Mouse (Mus musculus) hindbrain, embryonic 16.5 days (tissue): ENCODE results near the gene Krt20. TPM values are rescaled to one million over a fixed set of nuclear protein-coding genes. Genes with fewer than 3 reads are reported as not detected.

ENCODE experiments used
- ATAC-seq: fragments of 200-750 bp; cut with Nextera tagmentation; 2 replicates; pipeline ENCODE4 v1.8.0; 2017; ENCODE audit warnings: moderate TSS enrichment, moderate library complexity
- H3K27ac ChIP-seq: fragments of 300-500 bp; sonication (generic); 2 replicates; pipeline ENCODE4 v1.5.1; 2014; ENCODE audit warnings: low read depth, mild to moderate bottlenecking, control low read depth, low read length, moderate library complexity
- H3K27me3 ChIP-seq: fragments of 300-500 bp; sonication (generic); replicated peaks from 2 replicates; pipeline ENCODE4 v1.6.1; 2014; ENCODE audit warnings: low read length; ENCODE audit not compliant: control insufficient read depth, insufficient read depth
- H3K36me3 ChIP-seq: fragments of 300-500 bp; sonication (generic); 2 replicates; pipeline ENCODE4 v1.6.1; 2014; ENCODE audit warnings: mild to moderate bottlenecking, low read length, moderate library complexity, mixed read lengths; ENCODE audit not compliant: control insufficient read depth, insufficient read depth
- H3K4me1 ChIP-seq: fragments of 300-500 bp; sonication (generic); 2 replicates; pipeline ENCODE4 v1.6.1; 2014; ENCODE audit warnings: low read depth, low read length; ENCODE audit not compliant: control insufficient read depth, insufficient read depth
- H3K4me2 ChIP-seq: fragments of 300-500 bp; sonication (generic); 2 replicates; pipeline ENCODE4 v1.6.1; 2014; ENCODE audit warnings: mild to moderate bottlenecking, low read length, control low read depth, moderate library complexity
- H3K4me3 ChIP-seq: fragments of 300-500 bp; sonication (generic); 2 replicates; pipeline ENCODE4 v1.5.1; 2014; ENCODE audit warnings: mild to moderate bottlenecking, low read length, control low read depth, moderate library complexity
- H3K9ac ChIP-seq: fragments of 300-500 bp; sonication (generic); 2 replicates; pipeline ENCODE4 v1.6.1; 2014; ENCODE audit warnings: low read depth, mild to moderate bottlenecking, control low read depth, low read length, moderate library complexity
- H3K9me3 ChIP-seq: fragments of 300-500 bp; sonication (generic); 2 replicates; pipeline ENCODE4 v1.6.1; 2014; ENCODE audit warnings: mild to moderate bottlenecking, low read length, moderate library complexity; ENCODE audit not compliant: control insufficient read depth
- WGBS: fragments of 180-500 bp; shearing (Covaris S2); extraction: QIAGEN DNeasy Blood & Tissue Kit; methylation state at CpG from one replicate; pipeline ENCODE4 v1.1.7; 2014; 5-methylcytosine and 5-hydroxymethylcytosine counted together
- polyA plus RNA-seq: library from polyadenylated mRNA; unstranded; fragments of >200 nt; fragmentation: Nextera tagmentation; extraction: Ambion mirVana; gene quantifications from 2 replicates; pipeline ENCODE4 v1.2.1, GENCODE M21; 2015

Krt20 gene
- polyA plus RNA-seq, 1 experiment from 2014 or later: 0.10 TPM

DNA sequence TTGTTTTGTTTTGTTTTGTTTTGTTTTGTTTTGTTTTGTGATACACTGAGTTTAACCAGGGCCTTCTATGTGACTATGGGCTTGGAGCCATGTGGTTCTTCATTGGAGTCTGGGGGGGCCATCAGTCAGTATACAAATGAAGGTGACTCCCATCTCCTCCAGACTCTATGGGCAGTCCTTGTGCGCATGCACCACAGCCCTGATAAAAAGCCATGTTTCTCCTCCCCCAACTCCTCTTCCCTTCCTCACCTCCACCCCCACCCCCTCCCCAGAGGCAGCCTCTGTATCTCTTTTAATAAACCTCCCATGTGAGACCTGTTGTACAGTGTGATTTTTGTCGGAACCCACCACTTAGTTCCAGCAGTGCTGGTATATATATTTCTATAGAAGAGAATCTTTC lies 41.3 kb downstream of the Krt20 start:
- H3K36me3 ChIP-seq: no peaks in the 10 kb centered on the region
- no peak for ATAC-seq
- no peaks in the 10 kb centered on the region for H3K4me1 ChIP-seq
- no peaks in the 10 kb centered on the region for H3K27me3 ChIP-seq
- 88% methylated on average over 2 of the region's 2 CpGs for WGBS
- no peak overlapping the region for H3K4me3 ChIP-seq
- no peak overlapping the region for H3K9ac ChIP-seq
- no peaks in the 10 kb centered on the region for H3K9me3 ChIP-seq
- H3K4me2 ChIP-seq: no peak overlapping the region
- no peak overlapping the region for H3K27ac ChIP-seq

DNA sequence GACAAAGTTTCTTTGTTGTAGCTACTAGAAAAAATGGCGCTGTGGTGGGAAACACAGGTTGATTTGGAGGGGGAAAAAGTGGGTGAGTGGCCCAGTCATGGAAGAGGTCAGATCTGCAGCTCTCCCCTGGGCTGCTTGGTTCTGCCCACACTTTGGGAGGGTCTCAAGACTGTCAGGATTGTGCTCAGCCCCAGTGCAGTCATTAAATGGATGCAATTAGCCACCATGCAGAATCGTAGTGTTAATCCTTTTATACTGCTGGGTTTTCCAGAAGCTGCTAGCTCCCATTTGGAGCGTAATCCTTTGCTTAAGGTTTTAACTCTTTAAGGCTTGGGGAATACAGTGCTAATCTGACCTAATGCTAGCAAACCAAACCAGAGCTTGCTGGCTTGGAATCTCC lies 41.9 kb downstream of the Krt20 start:
- no peak for ATAC-seq

GRCm38 (mm10) chr11:99392492-99392891 lies 45.5 kb downstream of the Krt20 start:
- no peak for ATAC-seq
- no peak overlapping the region for H3K4me3 ChIP-seq
- WGBS: 83% methylated on average over 10 of the region's 10 CpGs

More for the DNA sequence above, 41.9 kb downstream of the Krt20 start:
- no peak overlapping the region for H3K4me3 ChIP-seq
- no peak overlapping the region for H3K27ac ChIP-seq
- H3K9ac ChIP-seq: no peak overlapping the region
- no peak overlapping the region for H3K4me2 ChIP-seq
- H3K4me1 ChIP-seq: no peaks in the 10 kb centered on the region
- WGBS: 48% methylated on average over 3 of the region's 3 CpGs
- H3K9me3 ChIP-seq: no peaks in the 10 kb centered on the region
- no peaks in the 10 kb centered on the region for H3K36me3 ChIP-seq
- H3K27me3 ChIP-seq: no peaks in the 10 kb centered on the region

DNA sequence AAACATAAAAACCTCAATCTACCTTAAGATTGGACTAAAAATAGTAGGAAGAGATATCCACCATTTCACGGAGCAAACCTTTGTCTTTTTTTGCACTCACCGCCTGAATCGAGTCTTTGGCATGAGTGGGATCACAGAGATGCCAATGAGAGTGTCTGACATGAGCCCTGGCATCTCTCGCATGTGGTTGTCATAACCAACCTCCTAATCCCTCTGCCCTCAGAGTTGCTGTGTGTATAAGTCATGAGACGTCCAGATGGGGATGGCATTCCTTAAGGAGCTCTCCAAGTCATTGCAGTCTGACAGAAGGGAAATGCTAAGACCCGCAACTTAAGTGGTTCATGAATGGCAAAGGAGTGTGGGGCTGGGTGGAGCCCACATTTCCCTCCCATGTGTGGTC lies 46.6 kb downstream of the Krt20 start:
- peaks cover 6% of the 10 kb centered on the region; the same call in 1 of the 2 replicates for H3K4me1 ChIP-seq
- 88% methylated on average over 6 of the region's 6 CpGs for WGBS
- H3K27ac ChIP-seq: no peak overlapping the region
- no peaks in the 10 kb centered on the region for H3K27me3 ChIP-seq
- no peak for ATAC-seq
- H3K4me2 ChIP-seq: no peak overlapping the region
- H3K9ac ChIP-seq: no peak overlapping the region
- H3K36me3 ChIP-seq: no peaks in the 10 kb centered on the region
- H3K9me3 ChIP-seq: no peaks in the 10 kb centered on the region
- no peak overlapping the region for H3K4me3 ChIP-seq

More at GRCm38 (mm10) chr11:99392492-99392891, 45.5 kb downstream of the Krt20 start:
- Histone ChIP-seq H3K27ac (no peak overlapping the region), H3K9ac (no peak overlapping the region), H3K4me2 (no peak overlapping the region), H3K4me1 (no peaks in the 10 kb centered on the region), H3K9me3 (no peaks in the 10 kb centered on the region), H3K36me3 (no peaks in the 10 kb centered on the region), H3K27me3 (no peaks in the 10 kb centered on the region)

DNA sequence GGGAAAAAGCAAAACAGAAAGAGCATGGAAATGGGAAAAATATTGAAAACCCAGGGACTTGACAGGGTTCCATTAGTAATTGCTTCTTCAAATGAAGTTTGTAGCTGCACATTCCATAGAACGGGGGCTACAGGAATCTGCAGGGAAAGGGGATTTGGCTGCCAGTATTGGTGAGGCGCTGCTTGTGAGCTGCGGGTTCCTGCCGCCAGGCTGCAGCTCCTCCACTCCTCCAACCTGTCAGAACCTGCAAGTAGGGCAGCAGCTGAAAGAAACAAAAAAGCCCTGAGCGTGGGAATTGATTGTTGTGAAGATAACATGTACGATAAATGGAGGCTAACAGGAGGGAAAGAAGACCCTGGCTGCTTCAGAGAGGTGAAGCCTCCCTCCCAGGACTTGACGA lies 47.1 kb downstream of the Krt20 start:
- H3K4me3 ChIP-seq: no peak overlapping the region
- H3K27me3 ChIP-seq: no peaks in the 10 kb centered on the region
- no peak overlapping the region for H3K4me2 ChIP-seq
- WGBS: 81% methylated on average over 7 of the region's 7 CpGs
- no peak overlapping the region for H3K27ac ChIP-seq
- no peak overlapping the region for H3K9ac ChIP-seq
- H3K4me1 ChIP-seq: peaks cover 6% of the 10 kb centered on the region; the same call in 1 of the 2 replicates
- no peaks in the 10 kb centered on the region for H3K36me3 ChIP-seq
- ATAC-seq: no peak
- H3K9me3 ChIP-seq: no peaks in the 10 kb centered on the region

DNA sequence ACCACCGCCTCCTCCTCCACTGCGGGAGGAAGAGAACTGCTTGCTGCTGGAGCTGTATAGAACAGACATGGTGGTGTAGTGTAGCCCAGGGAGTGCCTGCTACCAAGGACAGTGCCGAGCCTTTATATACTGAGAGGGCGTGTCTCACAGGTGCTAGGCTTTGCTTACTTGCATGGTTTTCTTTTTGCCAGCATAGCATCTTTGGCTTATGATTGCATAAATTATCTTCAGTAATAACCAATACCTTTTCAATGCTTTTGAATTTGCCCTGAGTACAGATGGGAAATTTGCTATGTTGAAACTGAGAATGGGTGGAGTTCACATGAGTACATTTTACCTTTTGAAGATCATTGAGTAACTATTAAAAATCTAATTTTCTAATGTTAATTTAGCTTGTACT lies 48.7 kb downstream of the Krt20 start, which contains the start of gene Krt10:
Gene Krt10, minus strand, starts transcription at position 101 of the 400 bp plus-strand sequence.
- Histone ChIP-seq H3K27me3 (no peaks in the 10 kb centered on the region), H3K36me3 (no peaks in the 10 kb centered on the region), H3K4me3 (no peak within 1 kb of the TSS), H3K9me3 (no peaks in the 10 kb centered on the region), H3K4me1 (peaks cover 6% of the 10 kb centered on the region), H3K9ac (no peak within 1 kb of the TSS), H3K4me2 (no peak within 1 kb of the TSS), H3K27ac (no peak within 1 kb of the TSS)
- WGBS: 91% methylated on average over 4 of the region's 4 CpGs
- ATAC-seq: no peak

GRCm38 (mm10) chr11:99388661-99389060 lies 49.3 kb downstream of the Krt20 start:
- Histone ChIP-seq H3K4me3 (no peak overlapping the region), H3K36me3 (no peaks in the 10 kb centered on the region), H3K9ac (no peak overlapping the region), H3K27ac (no peak overlapping the region), H3K4me2 (no peak overlapping the region), H3K4me1 (peaks cover 6% of the 10 kb centered on the region), H3K9me3 (no peaks in the 10 kb centered on the region), H3K27me3 (no peaks in the 10 kb centered on the region)
- ATAC-seq: no peak
- WGBS: 91% methylated on average over 18 of the region's 18 CpGs

DNA sequence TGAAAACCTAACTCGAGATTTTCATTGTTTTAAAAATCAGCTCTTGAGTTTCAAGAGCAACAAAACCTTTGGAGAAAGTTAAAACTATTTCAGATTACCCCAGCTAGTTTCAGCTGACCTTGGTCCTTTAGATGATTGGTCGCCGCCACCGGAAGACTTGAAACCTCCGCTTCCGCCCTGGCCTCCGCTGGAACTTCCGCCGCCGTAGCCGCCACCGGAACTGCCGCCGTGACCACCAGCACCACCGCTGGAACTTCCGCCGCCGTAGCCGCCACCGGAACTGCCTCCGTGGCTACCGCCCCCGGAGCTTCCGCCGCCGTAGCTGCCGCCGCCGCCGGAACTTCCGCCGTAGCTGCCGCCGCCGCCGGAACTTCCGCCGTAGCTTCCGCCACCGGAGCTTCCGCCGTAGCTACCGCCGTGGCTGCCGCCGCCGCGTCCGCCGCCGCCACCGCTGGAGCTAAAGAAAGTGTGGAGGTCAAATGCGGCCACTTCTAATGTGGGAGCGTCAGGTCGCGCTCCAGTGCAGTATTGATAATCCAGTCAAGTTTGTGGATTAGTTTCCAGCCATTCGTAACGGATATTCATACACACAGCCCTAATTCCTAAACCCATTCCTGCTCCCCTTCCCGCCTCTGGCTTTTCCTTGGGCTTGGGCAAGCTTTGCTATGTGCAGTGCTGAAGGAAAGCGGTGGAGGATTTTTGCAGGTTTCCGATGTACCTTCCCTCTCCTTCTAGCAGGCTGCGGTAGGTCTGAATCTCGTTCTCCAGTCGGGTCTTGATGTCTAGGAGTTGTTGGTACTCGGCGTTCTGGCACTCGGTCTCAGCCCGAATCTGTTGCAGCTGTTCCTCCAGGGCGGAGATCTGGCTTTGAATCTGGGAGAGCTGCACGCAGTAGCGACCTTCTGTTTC lies 51.9 kb downstream of the Krt20 start:
- Histone ChIP-seq H3K27ac (peak overlapping the region; percentile 96), H3K27me3 (no peaks in the 10 kb centered on the region; the same call in none of the 2 replicates), H3K4me2 (peak overlapping the region; percentile 64), H3K4me1 (peaks cover 6% of the 10 kb centered on the region), H3K36me3 (no peaks in the 10 kb centered on the region), H3K4me3 (peak overlapping the region; percentile 65), H3K9ac (peak overlapping the region; percentile 82), H3K9me3 (no peaks in the 10 kb centered on the region)
- 2% methylated on average over 71 of the region's 71 CpGs for WGBS
- ATAC-seq: peak; percentile 90

GRCm38 (mm10) chr11:99379568-99379967 lies 58.4 kb downstream of the Krt20 start:
- no peak overlapping the region for H3K9ac ChIP-seq
- H3K27ac ChIP-seq: no peak overlapping the region
- no peaks in the 10 kb centered on the region for H3K4me1 ChIP-seq
- no peaks in the 10 kb centered on the region for H3K9me3 ChIP-seq
- H3K36me3 ChIP-seq: no peaks in the 10 kb centered on the region
- no peak for ATAC-seq
- peaks cover 2% of the 10 kb centered on the region for H3K27me3 ChIP-seq
- H3K4me3 ChIP-seq: no peak overlapping the region
- no peak overlapping the region for H3K4me2 ChIP-seq
- 15% methylated on average over 5 of the region's 5 CpGs for WGBS
